Mouse (Mus musculus): Measurements from ENCODE around the gene Ccdc33. TPM values are rescaled to one million over a fixed set of nuclear protein-coding genes. Genes with fewer than 3 reads are reported as not detected.
A peak's percentile ranks its signal among the peaks of the same experiment; 100 is the strongest.

Gene Ccdc33
- total RNA-seq, 1 experiment = 0.13 TPM

GRCm38 (mm10) chr9:58155366-58155765, 36.7 kb upstream of the Ccdc33 start:
- Histone ChIP-seq H3K36me3 (ENCODE audit: control insufficient read depth, insufficient read depth, low read length, poor library complexity, severe bottlenecking) (no peaks in the 10 kb centered on the region), H3K9me3 (ENCODE audit: control insufficient read depth, insufficient read depth, low read depth, low read length) (no peaks in the 10 kb centered on the region), H3K4me1 (ENCODE audit: control insufficient read depth in 2 of 2, insufficient read depth in 2 of 2, low read length in 2 of 2, poor library complexity in 1 of 2) (no peaks in the 10 kb centered on the region; a peak in 1 of 4 replicates), H3K9ac (ENCODE audit: insufficient read depth, low read depth, low read length, poor library complexity, severe bottlenecking) (no peak overlapping the region), H3K27ac (ENCODE audit: insufficient read depth, low read depth, low read length, poor library complexity, severe bottlenecking) (no peak overlapping the region), H3K4me3 (ENCODE audit: insufficient read depth in 1 of 2, low read depth in 1 of 2, low read length in 2 of 2, poor library complexity in 1 of 2, severe bottlenecking in 1 of 2) (no peak overlapping the region)
- in situ Hi-C loops (cut with MboI; ENCODE audit: low sequenced_read_pairs in 2 of 2, unreplicated experiment in 2 of 2) = no loop called here
- DNase-seq (ENCODE audit: low read depth, low spot score) = no peak
- TF ChIP-seq MAFK (IDR thresholded peaks at IDR 0.05; ENCODE audit: insufficient read depth, low read depth, low read length) (0 out of 2 replicates have a peak, but pooled peaks have one; percentile 15), ZNF384 (IDR thresholded peaks at IDR 0.05; ENCODE audit: low read depth, low read length) (no peak)

- no peak overlapping the region for H3K9ac ChIP-seq (ENCODE audit: insufficient read depth, low read depth, low read length, poor library complexity, severe bottlenecking)
- no peak overlapping the region for H3K27ac ChIP-seq (ENCODE audit: insufficient read depth, low read depth, low read length, poor library complexity, severe bottlenecking)
- TF ChIP-seq MAFK (IDR thresholded peaks at IDR 0.05; ENCODE audit: insufficient read depth, low read depth, low read length) = no peak
- TF ChIP-seq CHD2 (IDR thresholded peaks at IDR 0.05; ENCODE audit: low read depth, low read length) = no peak
- TF ChIP-seq ZNF384 (IDR thresholded peaks at IDR 0.05; ENCODE audit: low read depth, low read length) = no peak
- TF ChIP-seq HCFC1 (IDR thresholded peaks at IDR 0.05; ENCODE audit: borderline replicate concordance, insufficient read depth, low read length) = no peak
- TF ChIP-seq ZC3H11A (IDR thresholded peaks at IDR 0.05; ENCODE audit: borderline replicate concordance, low read depth, low read length) = no peak
- no peak overlapping the region for H3K4me3 ChIP-seq (ENCODE audit: insufficient read depth in 1 of 2, low read depth in 1 of 2, low read length in 2 of 2, poor library complexity in 1 of 2, severe bottlenecking in 1 of 2)
- H3K9me3 ChIP-seq (ENCODE audit: control insufficient read depth, insufficient read depth, low read depth, low read length) = no peaks in the 10 kb centered on the region
- no peaks in the 10 kb centered on the region for H3K36me3 ChIP-seq (ENCODE audit: control insufficient read depth, insufficient read depth, low read length, poor library complexity, severe bottlenecking)
- in situ Hi-C loops (cut with MboI; ENCODE audit: low sequenced_read_pairs in 2 of 2, unreplicated experiment in 2 of 2) = no loop called here
- H3K4me1 ChIP-seq (ENCODE audit: control insufficient read depth in 2 of 2, insufficient read depth in 2 of 2, low read length in 2 of 2, poor library complexity in 1 of 2) = no peaks in the 10 kb centered on the region; a peak in 1 of 4 replicates
- DNase-seq (ENCODE audit: low read depth, low spot score) = no peak
Observed at GRCm38 (mm10) chr9:58153095-58153494, 34.5 kb upstream of the Ccdc33 start.

- Histone ChIP-seq H3K4me3 (ENCODE audit: insufficient read depth in 1 of 2, low read depth in 1 of 2, low read length in 2 of 2, poor library complexity in 1 of 2, severe bottlenecking in 1 of 2) (no peak overlapping the region), H3K9ac (ENCODE audit: insufficient read depth, low read depth, low read length, poor library complexity, severe bottlenecking) (no peak overlapping the region), H3K4me1 (ENCODE audit: control insufficient read depth in 2 of 2, insufficient read depth in 2 of 2, low read length in 2 of 2, poor library complexity in 1 of 2) (no peaks in the 10 kb centered on the region), H3K27ac (ENCODE audit: insufficient read depth, low read depth, low read length, poor library complexity, severe bottlenecking) (no peak overlapping the region), H3K36me3 (ENCODE audit: control insufficient read depth, insufficient read depth, low read length, poor library complexity, severe bottlenecking) (no peaks in the 10 kb centered on the region), H3K9me3 (ENCODE audit: control insufficient read depth, insufficient read depth, low read depth, low read length) (no peaks in the 10 kb centered on the region)
- in situ Hi-C loops (cut with MboI; ENCODE audit: low sequenced_read_pairs in 2 of 2, unreplicated experiment in 2 of 2) = no loop called here
- DNase-seq (ENCODE audit: low read depth, low spot score) = no peak
- TF ChIP-seq CHD2 (IDR thresholded peaks at IDR 0.05; ENCODE audit: low read depth, low read length) (no peak), ZNF384 (IDR thresholded peaks at IDR 0.05; ENCODE audit: low read depth, low read length) (no peak), ZC3H11A (IDR thresholded peaks at IDR 0.05; ENCODE audit: borderline replicate concordance, low read depth, low read length) (no peak), MAFK (IDR thresholded peaks at IDR 0.05; ENCODE audit: insufficient read depth, low read depth, low read length) (no peak), HCFC1 (IDR thresholded peaks at IDR 0.05; ENCODE audit: borderline replicate concordance, insufficient read depth, low read length) (no peak)
Observed at GRCm38 (mm10) chr9:58150733-58151361, 32.2 kb upstream of the Ccdc33 start.

GRCm38 (mm10) chr9:58148806-58149205, 30.2 kb upstream of the Ccdc33 start:
- Histone ChIP-seq H3K36me3 (ENCODE audit: control insufficient read depth, insufficient read depth, low read length, poor library complexity, severe bottlenecking) (no peaks in the 10 kb centered on the region), H3K9me3 (ENCODE audit: control insufficient read depth, insufficient read depth, low read depth, low read length) (no peaks in the 10 kb centered on the region), H3K4me1 (ENCODE audit: control insufficient read depth in 2 of 2, insufficient read depth in 2 of 2, low read length in 2 of 2, poor library complexity in 1 of 2) (no peaks in the 10 kb centered on the region), H3K9ac (ENCODE audit: insufficient read depth, low read depth, low read length, poor library complexity, severe bottlenecking) (no peak overlapping the region), H3K27ac (ENCODE audit: insufficient read depth, low read depth, low read length, poor library complexity, severe bottlenecking) (no peak overlapping the region), H3K4me3 (ENCODE audit: insufficient read depth in 1 of 2, low read depth in 1 of 2, low read length in 2 of 2, poor library complexity in 1 of 2, severe bottlenecking in 1 of 2) (no peak overlapping the region)
- TF ChIP-seq ZNF384 (IDR thresholded peaks at IDR 0.05; ENCODE audit: low read depth, low read length) = no peak
- TF ChIP-seq MAFK (IDR thresholded peaks at IDR 0.05; ENCODE audit: insufficient read depth, low read depth, low read length) = no peak
- TF ChIP-seq CHD2 (IDR thresholded peaks at IDR 0.05; ENCODE audit: low read depth, low read length) = no peak
- TF ChIP-seq HCFC1 (IDR thresholded peaks at IDR 0.05; ENCODE audit: borderline replicate concordance, insufficient read depth, low read length) = no peak
- no peak for TF ChIP-seq ZC3H11A (IDR thresholded peaks at IDR 0.05; ENCODE audit: borderline replicate concordance, low read depth, low read length)
- in situ Hi-C loops (cut with MboI; ENCODE audit: low sequenced_read_pairs in 2 of 2, unreplicated experiment in 2 of 2) = no loop called here
- DNase-seq (ENCODE audit: low read depth, low spot score) = no peak

GRCm38 (mm10) chr9:58145417-58145816, 26.8 kb upstream of the Ccdc33 start:
- H3K9me3 ChIP-seq (ENCODE audit: control insufficient read depth, insufficient read depth, low read depth, low read length) = no peaks in the 10 kb centered on the region
- DNase-seq (ENCODE audit: low read depth, low spot score) = no peak
- TF ChIP-seq ZNF384 (IDR thresholded peaks at IDR 0.05; ENCODE audit: low read depth, low read length) (no peak), HCFC1 (IDR thresholded peaks at IDR 0.05; ENCODE audit: borderline replicate concordance, insufficient read depth, low read length) (no peak)
- in situ Hi-C loops (cut with MboI; ENCODE audit: low sequenced_read_pairs in 2 of 2, unreplicated experiment in 2 of 2) = no loop called here
- H3K36me3 ChIP-seq (ENCODE audit: control insufficient read depth, insufficient read depth, low read length, poor library complexity, severe bottlenecking) = no peaks in the 10 kb centered on the region
- no peak overlapping the region for H3K4me3 ChIP-seq (ENCODE audit: insufficient read depth in 1 of 2, low read depth in 1 of 2, low read length in 2 of 2, poor library complexity in 1 of 2, severe bottlenecking in 1 of 2)
- H3K27ac ChIP-seq (ENCODE audit: insufficient read depth, low read depth, low read length, poor library complexity, severe bottlenecking) = no peak overlapping the region
- no peak overlapping the region for H3K9ac ChIP-seq (ENCODE audit: insufficient read depth, low read depth, low read length, poor library complexity, severe bottlenecking)
- H3K4me1 ChIP-seq (ENCODE audit: control insufficient read depth in 2 of 2, insufficient read depth in 2 of 2, low read length in 2 of 2, poor library complexity in 1 of 2) = peaks cover 0 to under 1% of the 10 kb centered on the region in 2 experiments; a peak in 1 of 4 replicates
